Mouse (Mus musculus) liver, embryonic 12.5 days (tissue): ENCODE data around the gene C1ql4. TPM values are rescaled to one million over a fixed set of nuclear protein-coding genes. Genes with fewer than 3 reads are reported as not detected.
"Not testable (repeated sequence)": the region's sequence is repeated elsewhere in the genome, so short reads cannot be mapped to it uniquely, and the experiment has no call there.

ENCODE experiments used
- ATAC-seq: fragments of 200-750 bp; cut with Nextera tagmentation; 2 replicates; pipeline ENCODE4 v1.8.0; 2017; ENCODE audit warnings: moderate number of reproducible peaks, mild to moderate bottlenecking, moderate library complexity
- H3K27ac ChIP-seq: fragments of 300-500 bp; sonication (generic); 2 replicates; pipeline ENCODE4 v1.5.1; 2016; ENCODE audit warnings: mild to moderate bottlenecking
- H3K27me3 ChIP-seq: fragments of 300-500 bp; sonication (generic); replicated peaks from 2 replicates; pipeline ENCODE4 v1.6.1; 2016; ENCODE audit warnings: mild to moderate bottlenecking, moderate library complexity
- H3K36me3 ChIP-seq: fragments of 300-500 bp; sonication (generic); 2 replicates; pipeline ENCODE4 v1.6.1; 2016; ENCODE audit warnings: mild to moderate bottlenecking, moderate library complexity
- H3K4me1 ChIP-seq: fragments of 300-500 bp; sonication (generic); 2 replicates; pipeline ENCODE4 v1.6.1; 2016
- H3K4me2 ChIP-seq: fragments of 300-500 bp; sonication (generic); 2 replicates; pipeline ENCODE4 v1.6.1; 2016; ENCODE audit warnings: mild to moderate bottlenecking, moderate library complexity
- H3K4me3 ChIP-seq: fragments of 300-500 bp; sonication (generic); 2 replicates; pipeline ENCODE4 v1.5.1; 2016; ENCODE audit warnings: mild to moderate bottlenecking, moderate library complexity
- H3K9ac ChIP-seq: fragments of 300-500 bp; sonication (generic); 2 replicates; pipeline ENCODE4 v1.6.1; 2016; ENCODE audit warnings: mild to moderate bottlenecking, moderate library complexity
- H3K9me3 ChIP-seq: fragments of 300-500 bp; sonication (generic); replicated peaks from 2 replicates; pipeline ENCODE4 v1.6.1; 2016; ENCODE audit warnings: mild to moderate bottlenecking, moderate library complexity
- WGBS: fragments of 180-500 bp; shearing (Covaris S2); methylation state at CpG from one replicate; pipeline ENCODE4 v1.1.7; 2016; ENCODE audit not compliant: insufficient replicate concordance; 5-methylcytosine and 5-hydroxymethylcytosine counted together
- polyA plus RNA-seq: library from polyadenylated mRNA; unstranded; fragments of >200 nt; fragmentation: Nextera tagmentation; extraction: Ambion mirVana; gene quantifications from 2 replicates; pipeline ENCODE4 v1.2.1, GENCODE M21; 2016

C1ql4 gene
- polyA plus RNA-seq, 1 experiment from 2014 or later: 0.13 TPM

- Histone ChIP-seq H3K27me3 (peaks cover 98% of the 10 kb centered on the region), H3K4me3 (no peak overlapping the region), H3K9me3 (no peaks in the 10 kb centered on the region), H3K4me2 (peak overlapping the region; percentile 54; the same call in 1 of the 2 replicates), H3K4me1 (peaks cover 19% of the 10 kb centered on the region), H3K27ac (no peak overlapping the region), H3K36me3 (no peaks in the 10 kb centered on the region), H3K9ac (no peak overlapping the region)
- WGBS: 11% methylated on average over 14 of the region's 14 CpGs
- ATAC-seq: peak; percentile 28; the same call in 1 of the 2 replicates
These were observed 31.3 kb downstream of the C1ql4 start for GRCm38 (mm10) chr15:99056332-99056731.

GRCm38 (mm10) chr15:99055511-99055961, 32.1 kb downstream of the C1ql4 start:
- H3K4me1 ChIP-seq: peaks cover 19% of the 10 kb centered on the region
- H3K9ac ChIP-seq: no peak overlapping the region
- WGBS: 1% methylated on average over 37 of the region's 37 CpGs
- H3K27ac ChIP-seq: no peak overlapping the region
- peak; percentile 42 for ATAC-seq
- peak overlapping the region; percentile 54 for H3K4me2 ChIP-seq
- H3K4me3 ChIP-seq: peak overlapping the region; percentile 38
- no peaks in the 10 kb centered on the region for H3K36me3 ChIP-seq
- H3K9me3 ChIP-seq: no peaks in the 10 kb centered on the region
- H3K27me3 ChIP-seq: peaks cover 99% of the 10 kb centered on the region

- Histone ChIP-seq H3K4me2 (peak within 1 kb of the TSS; percentile 54), H3K27ac (no peak within 1 kb of the TSS), H3K27me3 (peaks cover 99% of the 10 kb centered on the region), H3K4me3 (peak within 1 kb of the TSS; percentile 38), H3K36me3 (no peaks in the 10 kb centered on the region), H3K9ac (no peak within 1 kb of the TSS), H3K9me3 (no peaks in the 10 kb centered on the region), H3K4me1 (peaks cover 19% of the 10 kb centered on the region)
- ATAC-seq: no peak
- 4% methylated on average over 30 of the region's 30 CpGs for WGBS
These were observed 32.6 kb downstream of the C1ql4 start, which contains the start of gene Prph for GRCm38 (mm10) chr15:99055040-99055439. Gene Prph, plus strand, starts transcription at chr15:99055174.

- Histone ChIP-seq H3K9ac (no peak overlapping the region), H3K27ac (no peak overlapping the region), H3K27me3 (peaks cover 84% of the 10 kb centered on the region), H3K4me3 (no peak overlapping the region), H3K36me3 (no peaks in the 10 kb centered on the region), H3K4me2 (no peak overlapping the region), H3K4me1 (peaks cover 19% of the 10 kb centered on the region), H3K9me3 (no peaks in the 10 kb centered on the region)
- no peak for ATAC-seq
- 22% methylated on average over 9 of the region's 9 CpGs for WGBS
These were observed 34.2 kb downstream of the C1ql4 start for GRCm38 (mm10) chr15:99053373-99053772.

GRCm38 (mm10) chr15:99049473-99050253, 38.0 kb downstream of the C1ql4 start:
- WGBS: 30% methylated on average over 13 of the region's 13 CpGs
- no peak for ATAC-seq
- Histone ChIP-seq H3K4me2 (no peak overlapping the region), H3K9me3 (no peaks in the 10 kb centered on the region), H3K27ac (no peak overlapping the region), H3K27me3 (peaks cover 61% of the 10 kb centered on the region), H3K36me3 (no peaks in the 10 kb centered on the region), H3K4me1 (no peaks in the 10 kb centered on the region), H3K9ac (no peak overlapping the region), H3K4me3 (no peak overlapping the region)

GRCm38 (mm10) chr15:99045734-99046133, 41.9 kb downstream of the C1ql4 start:
- H3K4me1 ChIP-seq, H3K9me3 ChIP-seq: not testable (repeated sequence)
- 73% methylated on average over 6 of the region's 6 CpGs for WGBS

GRCm38 (mm10) chr15:99044854-99045253, 42.8 kb downstream of the C1ql4 start:
- ATAC-seq: no peak
- Histone ChIP-seq H3K9ac (no peak overlapping the region), H3K36me3 (no peaks in the 10 kb centered on the region), H3K4me1 (peaks cover 14% of the 10 kb centered on the region), H3K9me3 (no peaks in the 10 kb centered on the region), H3K4me3 (no peak overlapping the region), H3K27me3 (peaks cover 35% of the 10 kb centered on the region), H3K27ac (no peak overlapping the region), H3K4me2 (no peak overlapping the region)
- 49% methylated on average over 3 of the region's 3 CpGs for WGBS

More at GRCm38 (mm10) chr15:99045734-99046133, 41.9 kb downstream of the C1ql4 start:
- H3K9ac ChIP-seq, H3K4me2 ChIP-seq, H3K4me3 ChIP-seq, H3K36me3 ChIP-seq, ATAC-seq, H3K27ac ChIP-seq: not testable (repeated sequence)
- H3K27me3 ChIP-seq: peaks cover 44% of the 10 kb centered on the region

- Histone ChIP-seq H3K27me3 (peaks cover 30% of the 10 kb centered on the region), H3K4me1 (peaks cover 14% of the 10 kb centered on the region), H3K9me3 (no peaks in the 10 kb centered on the region), H3K36me3 (peaks cover 14% of the 10 kb centered on the region), H3K4me2 (no peak overlapping the region), H3K27ac (no peak overlapping the region), H3K9ac (no peak overlapping the region), H3K4me3 (no peak overlapping the region)
- 73% methylated on average over 5 of the region's 5 CpGs for WGBS
- peak; percentile 43; the same call in 1 of the 2 replicates for ATAC-seq
These were observed 45.3 kb downstream of the C1ql4 start for GRCm38 (mm10) chr15:99042334-99042733.

GRCm38 (mm10) chr15:99040920-99041856, 46.4 kb downstream of the C1ql4 start:
- 63% methylated on average over 21 of the region's 21 CpGs for WGBS
- Histone ChIP-seq H3K27ac (no peak overlapping the region), H3K9ac (no peak overlapping the region), H3K36me3 (peaks cover 22% of the 10 kb centered on the region), H3K4me3 (no peak overlapping the region), H3K27me3 (peaks cover 22% of the 10 kb centered on the region), H3K4me1 (peaks cover 14% of the 10 kb centered on the region), H3K4me2 (no peak overlapping the region), H3K9me3 (no peaks in the 10 kb centered on the region)
- no peak for ATAC-seq

GRCm38 (mm10) chr15:99039996-99040919, 47.4 kb downstream of the C1ql4 start:
- Histone ChIP-seq H3K9ac (no peak overlapping the region), H3K4me2 (no peak overlapping the region), H3K9me3 (no peaks in the 10 kb centered on the region), H3K27ac (no peak overlapping the region), H3K4me3 (no peak overlapping the region), H3K36me3 (peaks cover 31% of the 10 kb centered on the region), H3K4me1 (peaks cover 19% of the 10 kb centered on the region), H3K27me3 (peaks cover 22% of the 10 kb centered on the region)
- WGBS: 44% methylated on average over 26 of the region's 26 CpGs
- no peak for ATAC-seq

- no peak overlapping the region for H3K4me3 ChIP-seq
- no peak overlapping the region for H3K4me2 ChIP-seq
- H3K36me3 ChIP-seq: peaks cover 41% of the 10 kb centered on the region
- no peak overlapping the region for H3K27ac ChIP-seq
- no peak overlapping the region for H3K9ac ChIP-seq
- ATAC-seq: no peak
- 71% methylated on average over 4 of the region's 4 CpGs for WGBS
- H3K4me1 ChIP-seq: peaks cover 26% of the 10 kb centered on the region
- peaks cover 22% of the 10 kb centered on the region for H3K27me3 ChIP-seq
- H3K9me3 ChIP-seq: no peaks in the 10 kb centered on the region
These were observed 48.3 kb downstream of the C1ql4 start for GRCm38 (mm10) chr15:99039306-99039705.
